Mouse (Mus musculus): ENCODE data around the gene Rere.

GRCm38 (mm10) chr4:150655989-150656388 is 374.5 kb downstream of the Rere start:
- no peak for TF ChIP-seq POLR2A (IDR thresholded peaks at IDR 0.05; ENCODE audit: low read depth, low read length)
- TF ChIP-seq CTCF (conservative IDR thresholded peaks at IDR 0.05; ENCODE audit: insufficient read depth, insufficient read length, low read depth, low read length), result peak; percentile 95
